Mouse (Mus musculus): ENCODE results near the gene Mical2.

DNA sequence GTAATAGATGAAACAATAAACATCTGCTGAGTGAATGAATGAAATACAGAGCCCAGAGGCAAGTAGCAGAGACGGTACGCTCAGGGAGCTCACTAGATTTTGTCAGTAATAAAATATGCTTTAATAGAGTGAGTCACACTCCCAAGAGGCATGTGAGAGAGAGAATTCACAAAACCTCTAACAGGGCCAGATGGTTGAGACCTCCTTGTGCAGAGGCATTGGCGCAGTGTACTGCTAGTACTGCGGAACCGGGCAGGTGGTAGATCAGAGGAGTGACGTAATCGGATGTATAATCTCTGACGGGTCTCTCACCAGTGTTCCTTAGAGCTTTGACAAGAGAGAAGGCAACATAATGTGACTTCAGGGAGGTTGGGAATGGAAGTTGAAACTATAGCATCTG, 78.7 kb downstream of the Mical2 start:
- TF ChIP-seq CTCF (conservative IDR thresholded peaks at IDR 0.05; ENCODE audit: low read length) (no peak), NANOG (IDR thresholded peaks at IDR 0.05; ENCODE audit: borderline replicate concordance, low read length) (no peak)

All from E14TG2a.4 (cell line).